Mouse (Mus musculus): ENCODE measurements around the gene Knop1.

DNA sequence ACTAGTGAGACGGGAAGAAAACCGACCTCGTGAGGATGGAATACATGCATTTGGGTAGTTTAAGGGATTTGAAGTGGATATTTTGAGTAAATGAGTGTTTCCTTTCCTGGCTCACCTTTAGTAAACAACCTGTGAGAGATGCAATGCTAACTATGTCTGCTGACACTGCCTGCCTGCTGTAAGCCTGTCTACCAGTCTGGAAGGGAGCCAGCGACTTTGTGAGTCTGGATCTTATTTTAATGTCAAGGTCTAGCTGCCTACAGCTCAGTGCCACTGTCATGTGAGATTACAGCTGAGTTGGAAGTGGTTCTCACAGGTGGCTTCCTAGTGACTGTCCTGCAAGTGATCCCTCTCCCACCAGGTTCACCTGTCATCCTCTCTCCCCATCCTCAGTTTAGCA is 48.5 kb upstream of the Knop1 start:
- no peak for TF ChIP-seq POLR2A (IDR thresholded peaks at IDR 0.05; ENCODE audit: low read depth, low read length)
- TF ChIP-seq CTCF (IDR thresholded peaks at IDR 0.05; ENCODE audit: extremely low read depth, insufficient read length, insufficient replicate concordance, low read depth, low read length): no peak
